Mouse (Mus musculus) ES-Bruce4 (cell line): Measurements from ENCODE around the gene Ncbp3.

Experiments used
- CTCF ChIP-seq: IDR thresholded peaks from one replicate; pipeline ENCODE4 v1.8.1; 2011; ENCODE audit warnings: low read depth, low read length
- EP300 ChIP-seq: IDR thresholded peaks from 2 replicates; pipeline ENCODE4 v1.6.1; 2011; ENCODE audit warnings: low read depth, low read length; ENCODE audit not compliant: insufficient read depth
- POLR2A ChIP-seq: IDR thresholded peaks from one replicate; pipeline ENCODE4 v1.8.1; 2011; ENCODE audit warnings: low read length; ENCODE audit not compliant: insufficient read depth

DNA sequence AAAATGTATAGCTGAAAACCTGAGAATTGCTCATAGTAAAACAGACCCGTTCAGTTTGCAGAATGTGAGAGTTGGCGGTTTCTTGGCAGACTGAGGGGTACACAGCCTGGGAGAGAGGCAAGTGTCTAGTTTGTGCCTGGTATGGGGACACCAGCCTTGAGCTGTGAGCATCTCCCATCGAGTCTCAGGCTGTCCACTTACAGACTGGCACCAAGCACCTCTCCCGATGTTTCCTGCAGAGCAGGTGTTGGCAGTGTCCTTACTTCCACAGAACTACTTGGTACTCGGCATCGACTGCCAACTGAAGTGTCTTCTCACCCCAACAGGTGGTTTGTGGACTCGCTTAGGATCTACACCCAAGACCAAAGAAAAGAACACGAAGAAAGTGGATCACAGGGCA lies 31.0 kb downstream of the Ncbp3 start:
- TF ChIP-seq POLR2A = no peak
- no peak for TF ChIP-seq CTCF
- no peak for TF ChIP-seq EP300
